Mouse (Mus musculus): ENCODE data around the gene Insl6.

DNA sequence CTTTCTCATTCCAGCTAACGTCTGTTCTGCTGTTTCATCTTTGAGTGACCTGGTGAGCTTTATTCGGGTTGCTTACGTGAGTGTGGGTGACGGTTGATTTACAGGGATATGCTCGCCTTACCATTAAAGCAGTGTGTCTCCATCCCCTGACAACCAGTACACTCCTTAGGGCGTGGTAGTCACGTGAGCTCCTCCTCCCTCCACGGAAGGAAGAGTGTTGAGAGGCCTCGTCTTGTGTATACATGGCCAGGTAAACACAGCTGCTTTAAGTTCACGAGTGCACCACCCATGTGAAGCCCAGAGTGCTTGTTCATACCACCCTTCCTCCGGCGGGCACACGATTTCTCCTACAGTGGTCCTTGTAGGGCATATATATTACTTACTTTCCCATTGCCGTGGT, 33.6 kb downstream of the Insl6 start:
- TF ChIP-seq EP300 (IDR thresholded peaks at IDR 0.05; ENCODE audit: low read depth in 1 of 2, low read length in 2 of 2) (no peak), CTCF (IDR thresholded peaks at IDR 0.05 in 2 of 3, conservative IDR thresholded peaks at IDR 0.05 in 1 of 3; ENCODE audit: control insufficient read depth in 1 of 3, insufficient read depth in 1 of 3, low read depth in 2 of 3, low read length in 3 of 3, poor library complexity in 1 of 3, severe bottlenecking in 1 of 3) (no peak), MYC (IDR thresholded peaks at IDR 0.05; ENCODE audit: low read depth, low read length) (no peak), GATA1 (IDR thresholded peaks at IDR 0.05; ENCODE audit: low read depth, low read length) (no peak), CHD2 (IDR thresholded peaks at IDR 0.05; ENCODE audit: low read length) (no peak), UBTF (IDR thresholded peaks at IDR 0.05; ENCODE audit: borderline replicate concordance, insufficient read depth, low read depth, low read length) (no peak)
